Mouse (Mus musculus) mouse trophoblast stem cell (cell line): ENCODE measurements around the gene Slc22a16.

ENCODE experiments used
- in situ Hi-C, 2 experiments: fragments of 300-500 bp; cut with MseI, MboI; formaldehyde crosslinking; loops; 2 replicates in 1 of 2; 3 replicates in 1 of 2; pipeline ENCODE4 v1.15.1; 2025

The Slc22a16 gene

GRCm38 (mm10) chr10:40604706-40605394 lies 34.7 kb downstream of the Slc22a16 start:
- in situ Hi-C loops: no loop called here

- in situ Hi-C loops: no loop called here
Observed at GRCm38 (mm10) chr10:40617973-40618372, 47.8 kb downstream of the Slc22a16 start.

- in situ Hi-C loops: no loop called here
Observed at GRCm38 (mm10) chr10:40619760-40620159, 49.6 kb downstream of the Slc22a16 start.

- in situ Hi-C loops: no loop called here
Observed at GRCm38 (mm10) chr10:40629140-40629539, 59.0 kb downstream of the Slc22a16 start.

- in situ Hi-C loops: no loop called here
Observed at GRCm38 (mm10) chr10:40629656-40630311, 59.6 kb downstream of the Slc22a16 start, which contains the start of gene Ddo. Gene Ddo (plus strand): TSS chr10:40630011.

GRCm38 (mm10) chr10:40630457-40630856 lies 60.3 kb downstream of the Slc22a16 start:
- in situ Hi-C loops: no loop called here

- in situ Hi-C loops: no loop called here
Observed at GRCm38 (mm10) chr10:40630961-40631360, 60.8 kb downstream of the Slc22a16 start.

GRCm38 (mm10) chr10:40632087-40632486 lies 62.0 kb downstream of the Slc22a16 start:
- in situ Hi-C loops: no loop called here

GRCm38 (mm10) chr10:40637331-40637730 lies 67.2 kb downstream of the Slc22a16 start:
- in situ Hi-C loops: no loop called here

- in situ Hi-C loops: no loop called here
Observed at GRCm38 (mm10) chr10:40638276-40638675, 68.1 kb downstream of the Slc22a16 start.

GRCm38 (mm10) chr10:40638823-40639819 lies 69.0 kb downstream of the Slc22a16 start:
- in situ Hi-C loops: no loop called here

GRCm38 (mm10) chr10:40640406-40640805 lies 70.3 kb downstream of the Slc22a16 start:
- in situ Hi-C loops: no loop called here

GRCm38 (mm10) chr10:40641901-40642300 lies 71.8 kb downstream of the Slc22a16 start:
- in situ Hi-C loops: no loop called here

- in situ Hi-C loops: no loop called here
Observed at GRCm38 (mm10) chr10:40643126-40643525, 73.0 kb downstream of the Slc22a16 start.

GRCm38 (mm10) chr10:40644456-40644855 lies 74.3 kb downstream of the Slc22a16 start:
- in situ Hi-C loops: no loop called here

- in situ Hi-C loops: no loop called here
Observed at GRCm38 (mm10) chr10:40645346-40645745, 75.2 kb downstream of the Slc22a16 start.

- in situ Hi-C loops: no loop called here
Observed at GRCm38 (mm10) chr10:40648776-40649175, 78.6 kb downstream of the Slc22a16 start.

- in situ Hi-C loops: no loop called here
Observed at GRCm38 (mm10) chr10:40649634-40650033, 79.5 kb downstream of the Slc22a16 start.

GRCm38 (mm10) chr10:40651676-40652075 lies 81.5 kb downstream of the Slc22a16 start:
- in situ Hi-C loops: no loop called here
